Mouse (Mus musculus): ENCODE measurements at regions not wholly inside any gene's neighbourhood (a gene's known extent, or its start where the extent isn't known, plus 50 kb on each side); places are given as distances from the start of the nearest gene placed in this dataset.
A peak's percentile ranks its signal among the peaks of the same experiment; 100 is the strongest.

- Histone ChIP-seq H3K36me3 (ENCODE audit: control insufficient read depth, insufficient read depth, low read length) (no peaks in the 10 kb centered on the region), H3K4me1 (ENCODE audit: control insufficient read depth, insufficient read depth, insufficient read length) (no peaks in the 10 kb centered on the region), H3K4me3 (ENCODE audit: extremely low read depth, insufficient read depth, insufficient read length) (no peak overlapping the region), H3K27me3 (ENCODE audit: control insufficient read depth, insufficient read depth, low read length) (no peaks in the 10 kb centered on the region), H3K27ac (ENCODE audit: insufficient read depth, low read length) (no peak overlapping the region)
- TF ChIP-seq CTCF (IDR thresholded peaks at IDR 0.05; ENCODE audit: extremely low read depth, insufficient read depth, insufficient read length, insufficient replicate concordance) = no peak
- no peak for TF ChIP-seq POLR2A (IDR thresholded peaks at IDR 0.05; ENCODE audit: low read depth, low read length)
- WGBS = 77% methylated on average over 5 of the region's 5 CpGs
- no peak for DNase-seq (ENCODE audit: low read depth in 1 of 2, low spot score in 2 of 2)
These were observed 712.7 kb upstream of the Cdh18 start for GRCm38 (mm10) chr15:21836110-21836509.

GRCm38 (mm10) chr15:21858540-21858939 is 690.3 kb upstream of the Cdh18 start:
- 83% methylated on average over 7 of the region's 7 CpGs for WGBS
- Histone ChIP-seq H3K4me3 (ENCODE audit: extremely low read depth, insufficient read depth, insufficient read length) (no peak overlapping the region), H3K27me3 (ENCODE audit: control insufficient read depth, insufficient read depth, low read length) (no peaks in the 10 kb centered on the region), H3K27ac (ENCODE audit: insufficient read depth, low read length) (no peak overlapping the region), H3K4me1 (ENCODE audit: control insufficient read depth, insufficient read depth, insufficient read length) (no peaks in the 10 kb centered on the region), H3K36me3 (ENCODE audit: control insufficient read depth, insufficient read depth, low read length) (no peaks in the 10 kb centered on the region)
- TF ChIP-seq CTCF (IDR thresholded peaks at IDR 0.05; ENCODE audit: extremely low read depth, insufficient read depth, insufficient read length, insufficient replicate concordance) (no peak), POLR2A (IDR thresholded peaks at IDR 0.05; ENCODE audit: low read depth, low read length) (no peak)
- no peak for DNase-seq (ENCODE audit: low read depth in 1 of 2, low spot score in 2 of 2)

GRCm38 (mm10) chr15:21885181-21885580 is 663.6 kb upstream of the Cdh18 start:
- Histone ChIP-seq H3K27me3 (ENCODE audit: control insufficient read depth, insufficient read depth, low read length) (no peaks in the 10 kb centered on the region), H3K36me3 (ENCODE audit: control insufficient read depth, insufficient read depth, low read length) (no peaks in the 10 kb centered on the region), H3K27ac (ENCODE audit: insufficient read depth, low read length) (no peak overlapping the region), H3K4me3 (ENCODE audit: extremely low read depth, insufficient read depth, insufficient read length) (no peak overlapping the region), H3K4me1 (ENCODE audit: control insufficient read depth, insufficient read depth, insufficient read length) (no peaks in the 10 kb centered on the region)
- DNase-seq (ENCODE audit: low read depth in 1 of 2, low spot score in 2 of 2) = no peak
- TF ChIP-seq CTCF (IDR thresholded peaks at IDR 0.05; ENCODE audit: extremely low read depth, insufficient read depth, insufficient read length, insufficient replicate concordance) (peak; percentile 3; the same call in 1 of the 2 replicates), POLR2A (IDR thresholded peaks at IDR 0.05; ENCODE audit: low read depth, low read length) (no peak)
- WGBS = 26% methylated on average over 2 of the region's 2 CpGs
